Mouse (Mus musculus) liver, adult 10 weeks (tissue): Measurements from ENCODE around the gene Ms4a18. TPM values are rescaled to one million over a fixed set of nuclear protein-coding genes. Genes with fewer than 3 reads are reported as not detected.

Experiments
- polyA plus RNA-seq: library from polyadenylated mRNA; stranded (reverse); fragments of 350-450 nt; fragmentation: Illumina TruSeq; extraction: RNeasy Lipid Tissue Mini Kit (QIAGEN cat#74804); gene quantifications from one replicate; pipeline ENCODE4 v1.2.3, GENCODE M21; 2014; ENCODE audit warnings: low read depth, low replicate concordance

Ms4a18 gene
- polyA plus RNA-seq, result not detected

DNA sequence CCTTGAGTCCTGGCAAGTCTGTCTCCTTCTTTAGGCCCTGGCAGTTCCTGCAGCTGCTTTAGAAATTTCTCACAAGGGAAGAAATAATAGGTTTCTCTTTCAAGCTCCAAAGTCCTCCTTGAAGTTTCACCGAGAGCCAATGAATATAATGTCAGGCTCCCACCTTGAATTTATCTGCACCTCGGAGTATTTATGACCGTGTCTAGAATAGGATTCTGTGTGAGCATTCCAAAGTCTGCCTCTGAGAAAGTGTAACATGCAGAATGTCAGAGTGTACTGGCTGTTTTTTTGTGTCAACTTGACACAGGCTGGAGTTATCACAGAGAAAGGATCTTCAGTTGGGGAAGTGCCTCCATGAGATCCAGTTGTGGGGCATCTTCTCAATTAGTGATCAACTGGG, at the start of gene Ms4a18:
Gene Ms4a18, minus strand, starts transcription at position 141 of the 400 bp plus-strand sequence.

GRCm38 (mm10) chr19:10993150-10993549, 24.7 kb downstream of the Ms4a18 start, which contains the start of gene Ms4a15:
Gene Ms4a15 (minus strand): TSS chr19:10993250.

DNA sequence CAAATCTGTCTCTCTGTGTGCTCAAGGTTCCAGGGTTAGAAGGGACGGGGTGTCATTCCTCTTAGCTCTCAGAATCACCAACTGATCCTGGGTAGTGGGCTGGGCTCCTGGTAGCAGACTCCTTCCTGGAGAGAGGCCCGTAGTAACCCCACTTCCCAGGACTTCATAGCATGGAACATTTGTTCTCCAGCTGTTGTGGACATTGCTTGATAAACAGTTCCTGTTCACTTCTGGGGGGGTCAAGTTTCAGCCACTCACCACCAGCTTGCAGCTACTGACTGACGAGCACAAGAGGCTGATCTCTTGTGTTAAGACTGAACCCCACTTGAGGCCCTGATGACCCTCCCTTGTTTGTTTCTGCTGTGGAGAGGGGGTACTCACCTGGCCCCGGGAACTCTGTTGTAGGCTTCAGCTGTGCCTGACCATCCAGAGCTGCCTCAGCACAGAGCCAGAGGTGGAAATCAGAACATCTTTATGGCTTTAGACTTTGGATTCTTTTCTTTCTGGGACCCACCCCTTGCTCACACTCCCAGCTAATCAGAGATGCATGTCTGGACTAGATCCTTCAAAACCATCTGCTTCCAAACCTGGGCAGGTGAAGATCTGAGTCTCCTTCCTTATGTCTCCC, 43.5 kb downstream of the Ms4a18 start, which contains the start of gene Ms4a10:
Gene Ms4a10, minus strand, starts transcription at position 433 of the 628 bp plus-strand sequence.

DNA sequence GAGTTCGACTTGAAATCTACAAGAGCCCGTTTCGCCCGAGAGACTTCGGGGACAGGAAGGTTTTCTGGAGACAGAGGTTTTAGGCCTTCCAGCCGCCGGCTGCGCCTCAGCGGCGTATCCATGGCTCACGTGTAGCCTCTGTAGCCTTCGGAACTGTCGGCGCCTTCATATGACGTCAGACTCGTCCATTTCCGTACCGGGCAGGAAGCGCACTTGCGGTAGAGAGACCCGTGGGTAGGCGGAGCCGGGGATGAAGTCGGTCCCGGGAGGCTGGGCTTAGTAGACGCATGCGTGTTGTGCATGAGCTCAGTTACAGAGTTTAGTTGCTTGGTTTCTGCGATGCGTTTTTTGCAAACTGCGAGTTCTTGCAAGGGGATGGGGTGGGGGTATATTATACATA, 68.7 kb downstream of the Ms4a18 start, which contains the start of gene Ccdc86:
Gene Ccdc86, minus strand, starts transcription at position 155 of the 400 bp plus-strand sequence.

Other genes starting within 250 kb of the Ms4a18 start
- not detected for gene Cd6, start 188.0 kb downstream of the Ms4a18 start, polyA plus RNA-seq
- 1.8 TPM for gene Slc15a3, start 178.3 kb downstream of the Ms4a18 start, polyA plus RNA-seq
- gene Tmem132a, start 148.1 kb downstream of the Ms4a18 start, polyA plus RNA-seq, result not detected
- 2.3 TPM for gene Tmem109, start 136.0 kb downstream of the Ms4a18 start, polyA plus RNA-seq
- 30.7 TPM for gene Prpf19, start 122.8 kb downstream of the Ms4a18 start, polyA plus RNA-seq
- gene Zp1, start 97.4 kb downstream of the Ms4a18 start, polyA plus RNA-seq, result not detected
- not detected for gene Ptgdr2, start 80.9 kb downstream of the Ms4a18 start, polyA plus RNA-seq
- gene Ccdc86, start 68.8 kb downstream of the Ms4a18 start, polyA plus RNA-seq, result 1.4 TPM
- gene Ms4a10, start 43.4 kb downstream of the Ms4a18 start, polyA plus RNA-seq, result not detected
- gene Ms4a15, start 24.8 kb downstream of the Ms4a18 start, polyA plus RNA-seq, result not detected
- gene Ms4a8a, start 63.1 kb upstream of the Ms4a18 start, polyA plus RNA-seq, result 1.8 TPM
- not detected for gene 1700017D01Rik, start 112.8 kb upstream of the Ms4a18 start, polyA plus RNA-seq
- gene 1700025F22Rik, start 147.3 kb upstream of the Ms4a18 start, polyA plus RNA-seq, result not detected
- gene Ms4a13, start 178.7 kb upstream of the Ms4a18 start, polyA plus RNA-seq, result not detected
- gene Ms4a12, start 214.4 kb upstream of the Ms4a18 start, polyA plus RNA-seq, result not detected
- gene Ms4a1, start 248.2 kb upstream of the Ms4a18 start, polyA plus RNA-seq, result 1.9 TPM